Mouse (Mus musculus): ENCODE data around the gene Sorbs1. TPM values are rescaled to one million over a fixed set of nuclear protein-coding genes. Genes with fewer than 3 reads are reported as not detected.

The Sorbs1 gene
- total RNA-seq, 2 experiments from 2014 or later: 141 to 154 TPM

DNA sequence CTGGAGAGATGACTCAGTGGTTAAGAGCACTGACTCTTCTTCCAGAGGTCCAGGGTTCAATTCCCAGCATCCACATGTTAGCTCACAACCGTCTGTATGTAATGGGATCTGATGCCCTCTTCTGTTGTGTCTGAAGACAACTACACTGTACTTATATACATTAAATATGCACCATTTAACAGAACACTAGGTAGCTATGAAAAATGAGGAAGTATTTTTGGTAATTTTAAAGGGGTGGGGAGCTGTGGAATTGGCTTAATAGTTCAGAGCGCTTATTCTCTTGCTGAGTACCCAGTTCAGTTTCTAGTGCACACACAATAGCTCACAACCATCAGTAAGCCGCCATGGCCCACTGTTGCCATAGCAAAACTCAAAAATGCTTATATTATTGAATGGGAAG, 2.0 kb upstream of the Sorbs1 start:
- intact Hi-C loops (cut with DNase I): no loop called here
- DNase-seq: no peak

- DNase-seq: no peak
- intact Hi-C loops (cut with DNase I): loop anchor here (5.0 kb wide), 1 partner anchor 102 kb away; no protein-coding TSS in a partner anchor
Measured at GRCm38 (mm10) chr19:40514376-40514775, 797 bp upstream of the Sorbs1 start.

DNA sequence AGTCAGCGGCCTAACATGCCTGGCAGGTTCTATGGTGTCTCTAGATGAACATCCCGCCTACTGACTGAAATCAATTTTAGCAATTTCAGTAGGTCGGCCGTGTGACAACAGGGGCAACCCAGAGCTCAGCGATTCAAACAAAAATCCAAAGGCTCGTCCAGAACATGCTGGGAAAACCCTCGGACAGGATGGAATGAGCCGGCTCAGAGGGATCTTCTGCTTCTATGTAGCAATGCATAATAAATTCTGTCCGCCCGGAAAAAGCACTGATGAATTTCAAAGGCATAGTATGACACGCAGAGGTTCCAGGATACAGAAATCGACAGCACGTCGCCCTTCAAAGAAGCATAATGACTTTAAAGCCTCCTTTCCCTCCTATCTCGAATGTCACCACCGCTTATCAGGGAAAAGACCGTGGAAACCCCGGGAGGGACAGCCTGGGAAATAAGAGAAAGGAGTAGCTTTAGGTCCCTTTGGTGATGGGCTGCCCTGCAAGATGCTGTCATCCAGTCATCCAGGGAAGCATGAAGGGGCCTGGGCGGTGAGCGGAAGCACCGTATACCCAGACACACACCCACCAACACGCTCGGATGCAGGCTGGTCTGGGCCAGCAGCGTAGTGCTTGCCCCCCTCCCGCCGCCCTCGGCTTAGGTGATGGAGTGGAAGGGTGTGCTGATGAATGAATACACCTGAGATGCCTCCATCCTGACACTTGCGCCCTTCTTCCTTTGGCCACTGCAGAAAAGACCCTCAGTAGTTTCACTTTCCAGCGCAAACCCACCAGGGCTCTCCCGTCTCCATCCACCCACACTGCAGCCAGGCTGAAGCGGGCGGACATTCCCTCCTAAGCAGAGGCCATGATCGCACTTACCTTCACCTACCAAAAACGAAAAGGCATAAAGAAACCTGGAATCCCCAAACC, 818 bp downstream of the Sorbs1 start:
- intact Hi-C loops (cut with DNase I): loop anchor here (5.0 kb wide), 1 partner anchor 100 kb away; no protein-coding TSS in a partner anchor
- peak; percentile 52 for DNase-seq

GRCm38 (mm10) chr19:40511679-40512309, 1.8 kb downstream of the Sorbs1 start:
- DNase-seq: peak; percentile 22
- intact Hi-C loops (cut with DNase I): loop anchor here (5.0 kb wide), 1 partner anchor 99 kb away; no protein-coding TSS in a partner anchor

DNA sequence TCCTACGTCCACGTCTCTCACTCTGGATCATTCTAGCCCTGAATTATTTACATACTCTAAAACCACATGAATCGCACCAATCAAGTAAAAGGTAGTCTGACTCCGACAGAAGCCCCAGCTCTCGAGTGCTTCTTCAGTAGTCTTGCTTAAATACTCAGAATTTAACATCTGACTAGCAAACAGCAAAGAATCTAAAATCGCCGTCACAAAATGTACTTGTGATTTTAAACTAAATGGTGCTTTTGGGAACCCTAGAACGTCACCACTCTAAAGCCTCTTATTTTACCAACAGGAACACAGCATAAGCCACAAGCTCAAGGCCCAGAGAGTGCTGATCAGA, 2.5 kb downstream of the Sorbs1 start:
- no peak for DNase-seq
- intact Hi-C loops (cut with DNase I): loop anchor here (5.0 kb wide), 1 partner anchor 99 kb away; no protein-coding TSS in a partner anchor

- no peak for DNase-seq
- intact Hi-C loops (cut with DNase I): loop anchor here (5.0 kb wide), 1 partner anchor 98 kb away; no protein-coding TSS in a partner anchor
Measured at GRCm38 (mm10) chr19:40510387-40511099, 3.0 kb downstream of the Sorbs1 start.

DNA sequence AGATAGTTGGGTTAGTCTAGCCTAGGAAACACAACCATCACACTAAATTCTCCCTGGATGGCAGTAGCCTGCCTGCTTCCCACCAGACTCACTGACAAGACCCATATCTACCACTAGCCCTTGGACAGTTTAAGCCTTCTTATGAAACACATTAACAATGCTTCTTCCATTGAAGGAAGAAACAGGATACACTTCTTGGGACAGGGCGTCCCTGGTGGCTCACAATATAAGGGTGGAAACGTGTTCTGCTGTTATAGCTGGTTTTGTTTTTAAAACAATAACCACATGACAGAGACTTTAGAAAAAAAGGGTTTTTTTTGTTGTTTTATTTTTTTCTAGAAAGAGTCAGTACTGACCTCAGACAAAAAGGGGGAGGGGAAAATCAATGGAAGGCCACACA, 4.3 kb downstream of the Sorbs1 start:
- intact Hi-C loops (cut with DNase I): no loop called here
- DNase-seq: no peak

GRCm38 (mm10) chr19:40508851-40509250, 4.7 kb downstream of the Sorbs1 start:
- intact Hi-C loops (cut with DNase I): no loop called here
- no peak for DNase-seq

- no peak for DNase-seq
- intact Hi-C loops (cut with DNase I): no loop called here
Measured at GRCm38 (mm10) chr19:40506965-40507364, 6.6 kb downstream of the Sorbs1 start.

DNA sequence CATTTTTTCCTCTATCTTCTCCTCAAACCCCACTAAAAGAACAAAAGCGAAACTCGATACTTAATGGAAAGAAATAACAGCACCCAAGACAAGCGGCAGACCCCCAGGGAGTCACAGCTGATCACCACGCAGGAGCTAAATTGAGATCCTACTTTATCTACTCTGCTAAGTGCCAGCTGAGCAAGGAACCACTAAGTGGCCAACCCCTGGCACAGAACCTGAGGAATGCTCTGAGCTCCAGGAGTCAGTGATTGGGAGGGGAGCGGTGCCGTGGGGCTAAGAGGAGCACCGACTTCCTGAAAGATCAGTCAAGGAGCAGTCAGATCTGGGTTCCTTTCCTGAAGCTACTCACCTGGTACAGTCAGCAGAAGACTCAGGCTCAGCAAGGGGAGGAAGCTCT, 9.2 kb downstream of the Sorbs1 start:
- intact Hi-C loops (cut with DNase I): no loop called here
- no peak for DNase-seq

DNA sequence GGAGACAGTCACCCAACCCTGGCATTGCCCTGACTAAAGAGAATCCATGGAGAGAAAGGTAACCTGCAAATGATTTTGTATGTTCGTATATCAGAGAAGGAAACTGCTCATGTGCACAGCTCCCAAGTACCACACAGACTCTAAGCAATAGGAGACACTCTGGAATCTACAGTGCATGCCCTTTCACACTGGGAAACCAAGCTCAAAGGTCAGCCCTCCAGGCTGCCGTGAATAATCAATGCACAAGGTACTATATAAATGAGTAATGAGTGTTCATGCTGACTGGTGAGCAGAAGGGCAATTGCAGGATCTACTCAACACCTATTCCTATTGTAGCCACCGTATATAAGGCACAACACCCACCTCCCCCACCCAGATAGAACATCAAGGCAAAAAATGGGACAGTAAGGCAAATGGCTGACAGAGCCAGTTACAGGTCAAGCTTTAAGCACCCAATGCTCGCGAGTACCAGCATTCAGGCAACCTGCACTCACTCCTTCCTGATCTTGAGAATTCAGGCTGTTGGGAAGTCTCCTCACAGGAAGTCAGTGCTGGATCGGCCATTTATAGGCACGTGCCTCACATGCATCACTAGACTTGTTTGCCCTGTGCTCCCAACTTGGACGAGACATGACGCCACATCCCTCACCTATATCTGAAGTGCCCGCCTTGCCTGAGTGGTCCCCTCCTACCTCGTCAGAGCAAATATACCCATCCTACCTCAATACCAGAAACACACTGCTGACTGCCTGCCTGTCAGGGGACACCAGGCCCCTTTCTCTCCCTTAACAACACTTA, 13.4 kb downstream of the Sorbs1 start:
- no peak for DNase-seq
- intact Hi-C loops (cut with DNase I): no loop called here

GRCm38 (mm10) chr19:40499141-40499540, 14.4 kb downstream of the Sorbs1 start:
- DNase-seq: no peak
- intact Hi-C loops (cut with DNase I): no loop called here

DNA sequence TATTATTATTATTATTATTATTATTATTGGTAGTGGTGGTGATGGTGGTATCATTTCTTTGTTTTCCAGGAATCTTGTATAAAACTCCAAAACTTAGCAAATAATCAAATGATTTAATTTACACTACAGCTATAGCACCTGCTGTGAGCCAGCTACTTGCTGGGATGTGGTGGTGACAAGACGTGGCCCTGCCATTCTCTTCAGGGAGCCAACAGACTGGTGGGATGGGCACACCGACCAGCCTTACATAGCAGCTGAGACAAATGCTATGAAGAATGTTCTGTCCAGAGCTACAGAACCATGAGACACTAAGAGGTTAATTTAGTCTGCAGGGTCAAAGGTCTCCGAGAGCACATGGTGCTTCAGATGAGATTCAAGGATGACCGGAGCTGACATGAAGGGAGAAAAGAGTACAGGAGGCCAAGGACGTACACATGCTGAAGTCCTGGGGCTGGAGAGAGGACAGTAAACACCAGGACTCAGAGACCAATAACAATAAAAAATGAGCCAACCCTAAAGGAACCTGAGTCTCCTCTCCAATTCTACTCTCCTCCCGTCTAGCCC, 15.3 kb downstream of the Sorbs1 start:
- no peak for DNase-seq
- intact Hi-C loops (cut with DNase I): no loop called here

DNA sequence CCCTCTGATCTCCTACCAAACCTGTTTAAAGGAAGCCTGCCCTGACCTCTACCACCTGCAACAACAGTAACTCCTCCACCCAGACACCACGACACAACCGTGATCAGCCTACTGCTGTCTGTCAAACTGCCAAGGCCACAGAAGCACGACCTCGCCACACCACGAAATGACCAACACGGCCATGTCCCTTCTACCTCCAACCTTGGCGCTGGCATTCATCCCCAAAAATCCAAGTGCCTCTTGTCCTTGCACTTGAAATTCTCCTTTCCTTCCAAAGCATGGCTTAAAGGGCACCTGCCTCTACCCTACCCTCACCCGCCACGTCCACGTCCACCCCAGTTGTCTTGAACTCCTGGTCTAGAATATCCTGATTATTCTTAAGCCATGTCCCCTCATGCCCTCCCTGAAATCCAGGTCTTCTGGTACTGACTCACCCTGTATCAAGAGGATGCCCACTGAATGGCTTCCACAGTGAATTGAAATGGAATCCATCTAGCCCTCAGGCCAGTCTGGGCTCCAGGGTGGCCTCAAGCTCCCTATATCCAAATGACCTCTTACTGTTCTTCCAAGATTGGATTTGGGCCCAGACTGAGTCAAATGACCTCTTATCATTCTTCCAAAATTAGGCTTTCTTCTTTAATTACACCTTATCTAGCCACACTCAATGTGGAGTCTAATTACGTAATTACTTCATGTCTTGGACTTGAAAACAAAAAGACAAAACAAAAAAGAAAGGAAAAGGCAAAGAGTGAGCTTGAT, 16.9 kb downstream of the Sorbs1 start:
- intact Hi-C loops (cut with DNase I): no loop called here
- no peak for DNase-seq

DNA sequence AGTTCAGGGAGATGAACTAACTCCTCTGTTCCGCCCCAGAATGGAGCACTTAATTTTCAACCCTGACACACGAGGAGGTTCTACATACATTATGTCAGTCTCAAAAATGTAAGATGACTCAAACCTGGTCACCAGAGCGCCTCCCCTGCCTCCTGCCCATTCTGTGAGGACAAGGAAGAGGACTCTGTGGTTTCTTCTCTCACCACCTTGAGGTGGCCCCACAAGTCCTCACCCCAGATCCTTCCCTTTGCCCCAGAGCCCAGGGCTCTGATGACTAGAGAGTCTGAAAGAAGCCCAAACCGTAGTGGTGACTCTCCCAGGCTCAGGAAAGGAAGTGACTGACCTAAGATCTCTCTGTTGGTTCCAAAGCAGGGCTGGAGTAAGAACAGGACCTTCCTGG, 17.5 kb downstream of the Sorbs1 start:
- intact Hi-C loops (cut with DNase I): no loop called here
- DNase-seq: no peak

DNA sequence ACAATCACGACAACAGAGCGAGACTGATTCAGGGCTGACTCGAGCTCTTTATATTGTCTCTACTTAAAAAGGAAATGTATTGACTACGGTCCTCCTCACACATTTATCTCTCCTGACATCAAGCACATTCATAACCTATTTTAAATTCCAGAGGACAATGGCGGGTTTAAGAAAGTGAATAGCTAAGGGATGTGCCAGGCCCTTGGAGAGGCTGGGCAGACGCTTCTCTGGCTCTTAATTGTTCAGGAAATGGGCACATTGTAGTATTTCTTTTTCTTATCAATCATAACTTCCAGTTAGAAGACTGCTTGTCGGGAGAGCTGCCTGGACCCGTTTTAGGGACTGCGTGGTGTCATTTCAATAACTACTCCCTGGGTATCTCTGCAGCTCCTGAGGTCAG, 20.7 kb downstream of the Sorbs1 start:
- intact Hi-C loops (cut with DNase I): no loop called here

DNA sequence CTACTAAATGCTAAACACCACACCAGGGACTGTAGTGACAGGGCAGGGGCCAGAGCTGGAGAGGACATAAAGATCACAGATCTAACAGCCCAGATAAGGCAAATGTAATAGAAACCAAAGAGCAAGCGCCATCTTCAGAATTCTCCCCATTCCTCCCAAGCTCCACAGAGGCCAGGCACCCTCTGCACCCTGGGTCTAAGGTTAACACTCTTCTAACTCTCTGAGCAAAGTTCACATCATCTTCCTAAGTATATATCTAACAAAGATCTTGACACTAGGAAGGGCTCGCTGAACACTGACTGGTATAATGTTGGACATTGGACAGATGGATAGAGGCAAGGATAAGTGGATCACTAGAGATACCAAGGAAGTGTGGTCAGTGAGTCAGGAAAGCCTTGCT, 22.1 kb downstream of the Sorbs1 start:
- intact Hi-C loops (cut with DNase I): no loop called here
- no peak for DNase-seq

More for the DNA sequence above, 20.7 kb downstream of the Sorbs1 start:
- no peak for DNase-seq

- no peak for DNase-seq
- intact Hi-C loops (cut with DNase I): no loop called here
Measured at GRCm38 (mm10) chr19:40490765-40491164, 22.8 kb downstream of the Sorbs1 start.

DNA sequence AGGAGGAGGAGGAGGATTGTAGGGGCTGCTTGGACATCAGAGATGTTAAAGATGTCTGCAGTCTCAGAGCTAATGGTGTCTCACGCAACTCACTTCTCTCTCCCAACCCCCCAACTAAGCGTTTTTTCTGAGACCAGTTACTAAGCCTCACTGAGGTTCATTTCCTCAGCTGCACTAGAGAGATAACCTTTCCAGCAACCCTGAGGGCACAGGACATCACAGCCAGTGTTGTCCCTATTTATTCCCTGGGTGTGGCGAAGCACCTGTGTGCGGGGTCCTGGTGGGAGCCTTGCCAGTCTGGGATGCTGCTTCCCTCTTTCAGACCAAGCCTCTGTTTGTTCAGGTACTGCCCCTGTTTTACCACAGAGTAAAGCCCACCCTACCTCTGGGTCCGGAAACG, 23.9 kb downstream of the Sorbs1 start:
- intact Hi-C loops (cut with DNase I): no loop called here
- DNase-seq: no peak

Data from left cerebral cortex, postnatal 4 days (tissue).